Mouse (Mus musculus): ENCODE results near the gene Usp3.

GRCm38 (mm10) chr9:66601006-66601405 lies 8.1 kb upstream of the Usp3 start:
- TF ChIP-seq CTCF (IDR thresholded peaks at IDR 0.05; ENCODE audit: extremely low read depth, insufficient read depth, insufficient read length, insufficient replicate concordance) (no peak), POLR2A (IDR thresholded peaks at IDR 0.05; ENCODE audit: low read depth, low read length) (no peak)

Data from spleen, adult 2 months (tissue).